Mouse (Mus musculus) myocyte (in vitro differentiated cells): Measurements from ENCODE around the gene Jade1. TPM values are rescaled to one million over a fixed set of nuclear protein-coding genes. Genes with fewer than 3 reads are reported as not detected.

Source experiments
- H3K27me3 ChIP-seq: one replicate; pipeline ENCODE4 v1.6.1; 2011; ENCODE audit not compliant: control insufficient read depth, insufficient read depth, insufficient read length
- H3K36me3 ChIP-seq: one replicate; pipeline ENCODE4 v1.6.1; 2011; ENCODE audit not compliant: control insufficient read depth, insufficient read depth
- H3K4me2 ChIP-seq: one replicate; pipeline ENCODE4 v1.6.1; 2011; ENCODE audit warnings: low read depth, control low read depth
- H3K4me3 ChIP-seq: one replicate; pipeline ENCODE4 v1.5.1; 2011; ENCODE audit warnings: mild to moderate bottlenecking, control low read depth, moderate library complexity
- H3K79me2 ChIP-seq: one replicate; pipeline ENCODE4 v1.6.1; 2011; ENCODE audit not compliant: control insufficient read depth, insufficient read depth
- H3ac ChIP-seq: one replicate; pipeline ENCODE4 v1.6.1; 2011; ENCODE audit not compliant: control insufficient read depth, insufficient read length
- CEBPB ChIP-seq: IDR thresholded peaks from 2 replicates; pipeline ENCODE4 v1.6.1; 2011; ENCODE audit warnings: mild to moderate bottlenecking, moderate library complexity; ENCODE audit not compliant: poor library complexity, insufficient read depth, severe bottlenecking
- E2F4 ChIP-seq: IDR thresholded peaks from one replicate; pipeline ENCODE4 v1.6.1; 2011; ENCODE audit warnings: mild to moderate bottlenecking, control low read depth, moderate library complexity; ENCODE audit not compliant: insufficient read depth
- MAX ChIP-seq: IDR thresholded peaks from one replicate; pipeline ENCODE4 v1.6.1; 2011; ENCODE audit warnings: low read depth, mild to moderate bottlenecking, control low read depth
- MYOD1 ChIP-seq, 3 experiments: IDR thresholded peaks; one replicate each; pipeline ENCODE4 v1.6.1; 2011; ENCODE audit warnings: control low read depth in 2 of 3, low read depth in 2 of 3, mild to moderate bottlenecking in 2 of 3, moderate library complexity in 1 of 3; ENCODE audit not compliant: insufficient read length in 2 of 3, control insufficient read depth in 1 of 3
- MYOG ChIP-seq, 3 experiments: IDR thresholded peaks; one replicate each; pipeline ENCODE4 v1.6.1; 2011; ENCODE audit warnings: control low read depth in 2 of 3, low read depth in 2 of 3, mild to moderate bottlenecking in 2 of 3; ENCODE audit not compliant: insufficient read length in 2 of 3, control insufficient read depth in 1 of 3, insufficient read depth in 1 of 3
- POLR2A ChIP-seq: IDR thresholded peaks from one replicate; pipeline ENCODE4 v1.6.1; 2011; ENCODE audit warnings: low read depth, mild to moderate bottlenecking, control low read depth, moderate library complexity; ENCODE audit not compliant: insufficient read length
- POLR2AphosphoS2 ChIP-seq: IDR thresholded peaks from one replicate; pipeline ENCODE4 v1.6.1; 2011; ENCODE audit warnings: low read depth, control low read depth; ENCODE audit not compliant: insufficient read length
- REST ChIP-seq: IDR thresholded peaks from one replicate; pipeline ENCODE4 v1.6.1; 2011; ENCODE audit warnings: mild to moderate bottlenecking, control low read depth, moderate library complexity; ENCODE audit not compliant: insufficient read depth, insufficient read length
- SRF ChIP-seq: IDR thresholded peaks from one replicate; pipeline ENCODE4 v1.6.1; 2011; ENCODE audit warnings: low read depth; ENCODE audit not compliant: control insufficient read depth, insufficient read length
- TCF12 ChIP-seq: IDR thresholded peaks from one replicate; pipeline ENCODE4 v1.6.1; 2011; ENCODE audit warnings: mild to moderate bottlenecking, control low read depth; ENCODE audit not compliant: poor library complexity, insufficient read depth, severe bottlenecking
- TCF3 ChIP-seq: IDR thresholded peaks from one replicate; pipeline ENCODE4 v1.6.1; 2011; ENCODE audit warnings: low read depth, control low read depth; ENCODE audit not compliant: insufficient read length
- USF1 ChIP-seq: IDR thresholded peaks from one replicate; pipeline ENCODE4 v1.6.1; 2011; ENCODE audit warnings: low read depth, mild to moderate bottlenecking, control low read depth, moderate library complexity
- polyA plus RNA-seq: library from polyadenylated mRNA; unstranded; fragments of >200 nt; fragmentation: generic; extraction: Trizol; gene quantifications from one replicate; pipeline ENCODE4 v1.2.1, GENCODE M21; 2012; ENCODE audit warnings: missing spikeins

The Jade1 gene
- polyA plus RNA-seq, 1 experiment = 8.8 TPM

GRCm38 (mm10) chr3:41583092-41583491, 27.6 kb downstream of the Jade1 start:
- Histone ChIP-seq H3K4me3 (no peak overlapping the region), H3K36me3 (no peaks in the 10 kb centered on the region), H3K4me2 (no peak overlapping the region), H3K79me2 (peaks cover 83% of the 10 kb centered on the region), H3K27me3 (no peaks in the 10 kb centered on the region), H3ac (no peak overlapping the region)
- TF ChIP-seq MAX = no peak
- TF ChIP-seq TCF12 = no peak
- no peak for TF ChIP-seq TCF3
- no peak for TF ChIP-seq MYOG (IDR thresholded peaks at IDR 0.05; ENCODE audit: control insufficient read depth in 1 of 3, insufficient read depth in 1 of 3, insufficient read length in 2 of 3, low read depth in 2 of 3)
- TF ChIP-seq CEBPB = no peak

- no peak overlapping the region for H3ac ChIP-seq
- H3K27me3 ChIP-seq = no peaks in the 10 kb centered on the region
- no peak overlapping the region for H3K4me2 ChIP-seq
- no peaks in the 10 kb centered on the region for H3K36me3 ChIP-seq
- no peak overlapping the region for H3K4me3 ChIP-seq
- H3K79me2 ChIP-seq = peaks cover 83% of the 10 kb centered on the region
- TF ChIP-seq MYOG (IDR thresholded peaks at IDR 0.05; ENCODE audit: control insufficient read depth in 1 of 3, insufficient read depth in 1 of 3, insufficient read length in 2 of 3, low read depth in 2 of 3) (peak in 1 of 3 experiments; percentile 39), E2F4 (no peak), MYOD1 (IDR thresholded peaks at IDR 0.05; ENCODE audit: control insufficient read depth in 1 of 3, insufficient read length in 2 of 3, low read depth in 2 of 3) (peak in 1 of 3 experiments; percentile 51)
Observed at GRCm38 (mm10) chr3:41583621-41584020, 28.1 kb downstream of the Jade1 start.

DNA sequence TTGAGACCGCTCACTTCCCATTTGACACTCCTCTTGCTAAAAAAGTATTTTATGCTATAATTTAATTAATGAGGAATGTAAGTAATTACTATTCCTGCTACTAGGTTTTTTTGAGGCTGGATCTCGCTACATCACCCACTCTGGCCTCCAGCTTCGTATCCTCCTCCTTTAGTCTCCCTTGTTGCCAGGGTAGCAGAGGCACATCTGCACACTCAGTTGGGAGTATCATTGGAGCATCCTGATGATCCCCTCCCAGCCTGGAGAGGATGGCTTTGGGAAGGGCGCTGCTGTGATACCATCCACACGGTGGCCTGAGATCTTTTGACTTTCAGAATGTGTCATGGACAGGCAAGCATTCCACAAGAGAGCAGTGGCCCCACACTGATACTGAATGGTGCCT, 30.0 kb downstream of the Jade1 start:
- no peaks in the 10 kb centered on the region for H3K36me3 ChIP-seq
- peaks cover 68% of the 10 kb centered on the region for H3K79me2 ChIP-seq
- TF ChIP-seq POLR2AphosphoS2 (no peak), TCF12 (no peak), CEBPB (no peak), MAX (no peak), TCF3 (no peak), SRF (no peak), MYOD1 (IDR thresholded peaks at IDR 0.05; ENCODE audit: control insufficient read depth in 1 of 3, insufficient read length in 2 of 3, low read depth in 2 of 3) (no peak), POLR2A (no peak), REST (no peak), USF1 (no peak), E2F4 (no peak), MYOG (IDR thresholded peaks at IDR 0.05; ENCODE audit: control insufficient read depth in 1 of 3, insufficient read depth in 1 of 3, insufficient read length in 2 of 3, low read depth in 2 of 3) (no peak)
- H3K27me3 ChIP-seq = no peaks in the 10 kb centered on the region
- H3K4me2 ChIP-seq = no peak overlapping the region
- H3K4me3 ChIP-seq = no peak overlapping the region
- no peak overlapping the region for H3ac ChIP-seq

DNA sequence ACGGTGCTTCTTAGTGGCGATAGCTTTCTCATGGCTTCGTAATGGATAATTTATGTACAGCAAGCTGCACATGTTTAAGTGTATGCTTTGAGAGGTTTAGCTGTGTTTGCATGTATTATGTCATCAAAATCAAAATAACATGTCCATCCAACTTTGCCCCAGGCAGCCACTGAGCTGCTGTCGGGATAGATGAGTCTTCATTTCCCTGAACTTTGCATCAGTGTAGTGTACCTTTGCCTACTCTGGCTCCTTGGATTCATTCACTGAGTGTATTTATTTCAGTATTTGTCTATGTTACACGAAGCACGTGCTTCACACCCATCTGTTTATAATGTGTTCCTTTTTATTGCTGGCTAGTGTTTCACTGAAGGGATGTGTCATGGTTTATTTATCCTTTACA, 30.8 kb downstream of the Jade1 start:
- no peaks in the 10 kb centered on the region for H3K36me3 ChIP-seq
- no peak overlapping the region for H3K4me3 ChIP-seq
- TF ChIP-seq TCF3 = no peak
- no peak for TF ChIP-seq REST
- TF ChIP-seq TCF12 = no peak
- no peak overlapping the region for H3K4me2 ChIP-seq
- H3K27me3 ChIP-seq = no peaks in the 10 kb centered on the region
- peaks cover 60% of the 10 kb centered on the region for H3K79me2 ChIP-seq
- no peak overlapping the region for H3ac ChIP-seq

DNA sequence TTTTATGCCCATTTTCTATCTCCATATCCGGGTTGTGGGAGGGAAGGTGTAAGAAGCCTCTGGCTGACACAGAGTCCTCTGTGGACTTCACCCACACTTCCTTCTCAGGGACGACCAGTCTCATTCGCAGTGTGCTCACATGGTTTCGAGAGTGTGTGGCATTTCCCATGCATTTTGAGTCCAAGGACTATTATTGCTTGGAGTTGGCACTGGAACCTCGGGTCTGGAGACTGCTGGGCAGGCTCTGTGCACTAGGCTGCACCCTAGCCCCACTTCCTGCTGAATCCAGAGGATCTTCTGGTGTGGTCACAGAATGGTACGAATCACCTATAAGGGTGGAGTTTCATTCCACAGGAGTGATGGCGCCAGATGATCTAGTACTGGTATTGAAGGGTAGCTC, 31.4 kb downstream of the Jade1 start:
- H3K36me3 ChIP-seq = no peaks in the 10 kb centered on the region
- H3K79me2 ChIP-seq = peaks cover 56% of the 10 kb centered on the region
- TF ChIP-seq MYOG (IDR thresholded peaks at IDR 0.05; ENCODE audit: control insufficient read depth in 1 of 3, insufficient read depth in 1 of 3, insufficient read length in 2 of 3, low read depth in 2 of 3) (no peak), POLR2A (no peak), REST (no peak), CEBPB (no peak), SRF (no peak), USF1 (no peak), MYOD1 (IDR thresholded peaks at IDR 0.05; ENCODE audit: control insufficient read depth in 1 of 3, insufficient read length in 2 of 3, low read depth in 2 of 3) (no peak), POLR2AphosphoS2 (no peak), TCF12 (no peak), TCF3 (no peak), MAX (no peak), E2F4 (no peak)
- H3K4me3 ChIP-seq = no peak overlapping the region
- no peaks in the 10 kb centered on the region for H3K27me3 ChIP-seq
- peak overlapping the region; percentile 10 for H3K4me2 ChIP-seq
- H3ac ChIP-seq = no peak overlapping the region
